Mouse (Mus musculus) brain, embryonic 14.5 days (tissue): ENCODE measurements around the gene Gpr146.

Source experiments
- CTCF ChIP-seq: fragments of 200-500 bp; IDR thresholded peaks from 2 replicates; pipeline ENCODE4 v1.5.1; 2012; ENCODE audit warnings: inconsistent platforms, mild to moderate bottlenecking, moderate library complexity, borderline replicate concordance; ENCODE audit not compliant: insufficient read depth, insufficient read length; ENCODE audit errors: extremely low read depth
- POLR2A ChIP-seq: fragments of 200-500 bp; IDR thresholded peaks from 2 replicates; pipeline ENCODE4 v1.6.1; 2012; ENCODE audit warnings: mild to moderate bottlenecking, inconsistent platforms, borderline replicate concordance; ENCODE audit not compliant: poor library complexity, insufficient read depth, insufficient read length, severe bottlenecking; ENCODE audit errors: extremely low read depth

GRCm38 (mm10) chr5:139335634-139336033, 41.9 kb upstream of the Gpr146 start:
- TF ChIP-seq CTCF = no peak
- no peak for TF ChIP-seq POLR2A
